ENCODE assay signal across 7 mouse cellular contexts in genomic region chr11:45008078-45008477, GRCm38 (mm10).
DNase-seq lines count a peak whose midpoint lies in the region; ATAC-seq and TF ChIP-seq lines count a peak whose summit lies in the region.

No protein-coding gene starts in this region.

- H3K4me3 ChIP-seq in embryonic facial prominence, embryonic 12.5 days, result 0 out of 2 replicates have a peak overlapping the region, but pooled peaks have one; percentile 14
- H3K4me3 ChIP-seq in kidney, embryonic 15.5 days (replicated peaks), result 0 out of 2 replicates have a peak overlapping the region, but pooled peaks have one; percentile 17
- no peak overlapping the region for H3K4me3 ChIP-seq in myocyte

- DNase-seq in adrenal gland, postnatal 10 days, result peak; percentile 90
- peak; percentile 68 to 80 for DNase-seq in heart, adult 9 months (ENCODE audit: low spot score in 2 of 2)
- peak; percentile 66 for DNase-seq in liver
- DNase-seq in spleen, postnatal 4 days (ENCODE audit: low spot score in 2 of 2), result peak; percentile 74 to 89

- H3K4me2 ChIP-seq in embryonic facial prominence, embryonic 12.5 days (replicated peaks), result peak overlapping the region; percentile 43
- H3K4me2 ChIP-seq in kidney, embryonic 15.5 days, result peak overlapping the region; percentile 55
- H3K4me2 ChIP-seq in myocyte (ENCODE audit: low read depth), result no peak overlapping the region

- H3K79me2 ChIP-seq in myocyte (ENCODE audit: control insufficient read depth, insufficient read depth), result no peaks in the 10 kb centered on the region

- no peaks in the 10 kb centered on the region for H3K27me3 ChIP-seq in embryonic facial prominence, embryonic 12.5 days
- H3K27me3 ChIP-seq in kidney, embryonic 15.5 days, result no peaks in the 10 kb centered on the region
- no peaks in the 10 kb centered on the region for H3K27me3 ChIP-seq in myocyte (ENCODE audit: control insufficient read depth, insufficient read depth, insufficient read length)

- WGBS in embryonic facial prominence, embryonic 12.5 days, result 2% methylated on average over 7 of the region's 7 CpGs
- 6% methylated on average over 7 of the region's 7 CpGs for WGBS in kidney, embryonic 15.5 days

- no peak overlapping the region for H3K9ac ChIP-seq in embryonic facial prominence, embryonic 12.5 days
- no peak overlapping the region for H3K9ac ChIP-seq in kidney, embryonic 15.5 days

- peaks cover 8% of the 10 kb centered on the region for H3K4me1 ChIP-seq in embryonic facial prominence, embryonic 12.5 days
- peaks cover 2% of the 10 kb centered on the region; the same call in 1 of the 2 replicates for H3K4me1 ChIP-seq in kidney, embryonic 15.5 days

- no peak for ATAC-seq in embryonic facial prominence, embryonic 12.5 days (ENCODE audit: insufficient number of reproducible peaks, insufficient read depth, low FRiP score, low TSS enrichment)
- 0 out of 2 replicates have a peak, but pooled peaks have one; percentile 9 for ATAC-seq in kidney, embryonic 15.5 days (replicated peaks; ENCODE audit: low FRiP score)

- no peak overlapping the region for H3ac ChIP-seq in myocyte (ENCODE audit: control insufficient read depth, insufficient read length)

- TF ChIP-seq POLR2A in myocyte (IDR thresholded peaks at IDR 0.05; ENCODE audit: insufficient read length, low read depth), result no peak

- no peaks in the 10 kb centered on the region for H3K9me3 ChIP-seq in embryonic facial prominence, embryonic 12.5 days
- H3K9me3 ChIP-seq in kidney, embryonic 15.5 days (replicated peaks), result no peaks in the 10 kb centered on the region

- no peaks in the 10 kb centered on the region for H3K36me3 ChIP-seq in embryonic facial prominence, embryonic 12.5 days
- H3K36me3 ChIP-seq in kidney, embryonic 15.5 days, result no peaks in the 10 kb centered on the region
- no peaks in the 10 kb centered on the region for H3K36me3 ChIP-seq in myocyte (ENCODE audit: control insufficient read depth, insufficient read depth)

- no peak overlapping the region for H3K27ac ChIP-seq in embryonic facial prominence, embryonic 12.5 days
- no peak overlapping the region for H3K27ac ChIP-seq in kidney, embryonic 15.5 days

TF ChIP-seq in myocyte, 11 proteins besides CTCF, POLR2A, EP300 and RAD21:
- TF ChIP-seq POLR2AphosphoS2 (IDR thresholded peaks at IDR 0.05; ENCODE audit: insufficient read length, low read depth), result no peak
- peak; percentile 56 for TF ChIP-seq USF1 (IDR thresholded peaks at IDR 0.05; ENCODE audit: low read depth)
- no peak for TF ChIP-seq MYOG (IDR thresholded peaks at IDR 0.05; ENCODE audit: control insufficient read depth in 1 of 3, insufficient read depth in 1 of 3, insufficient read length in 2 of 3, low read depth in 2 of 3)
- peak; percentile 86 for TF ChIP-seq MAX (IDR thresholded peaks at IDR 0.05; ENCODE audit: low read depth)
- no peak for TF ChIP-seq CEBPB (IDR thresholded peaks at IDR 0.05; ENCODE audit: insufficient read depth, poor library complexity, severe bottlenecking)
